Mouse (Mus musculus) intestine, postnatal 0 days (tissue): ENCODE data around the gene Usp29. TPM values are rescaled to one million over a fixed set of nuclear protein-coding genes. Genes with fewer than 3 reads are reported as not detected.

Source experiments
- ATAC-seq: fragments of 200-750 bp; cut with Nextera tagmentation; 2 replicates; pipeline ENCODE4 v1.8.0; 2017; ENCODE audit warnings: mild to moderate bottlenecking, moderate TSS enrichment, moderate library complexity
- H3K27ac ChIP-seq: fragments of 300-500 bp; sonication (generic); 2 replicates; pipeline ENCODE4 v1.5.1; 2014; ENCODE audit warnings: mild to moderate bottlenecking, low read depth, low read length, moderate library complexity
- H3K27me3 ChIP-seq: fragments of 300-500 bp; sonication (generic); replicated peaks from 2 replicates; pipeline ENCODE4 v1.6.1; 2014; ENCODE audit warnings: low read length, mixed read lengths; ENCODE audit not compliant: control insufficient read depth, insufficient read depth
- H3K36me3 ChIP-seq: fragments of 300-500 bp; sonication (generic); 2 replicates; pipeline ENCODE4 v1.6.1; 2014; ENCODE audit warnings: mild to moderate bottlenecking, moderate library complexity; ENCODE audit not compliant: control insufficient read depth, insufficient read depth
- H3K4me1 ChIP-seq: fragments of 300-500 bp; sonication (generic); replicated peaks from 2 replicates; pipeline ENCODE4 v1.6.1; 2014; ENCODE audit warnings: antibody characterized with exemption, low read length, mixed read lengths; ENCODE audit not compliant: control insufficient read depth, insufficient read depth
- H3K4me2 ChIP-seq: fragments of 300-500 bp; sonication (generic); replicated peaks from 2 replicates; pipeline ENCODE4 v1.6.1; 2014; ENCODE audit warnings: low read depth, mild to moderate bottlenecking, moderate library complexity
- H3K4me3 ChIP-seq: fragments of 300-500 bp; sonication (generic); 2 replicates; pipeline ENCODE4 v1.5.1; 2014; ENCODE audit warnings: low read depth, low read length
- H3K9ac ChIP-seq: fragments of 300-500 bp; sonication (generic); 2 replicates; pipeline ENCODE4 v1.6.1; 2014; ENCODE audit warnings: mild to moderate bottlenecking, low read depth, low read length
- H3K9me3 ChIP-seq: fragments of 300-500 bp; sonication (generic); 2 replicates; pipeline ENCODE4 v1.6.1; 2016; ENCODE audit warnings: mixed run types; ENCODE audit not compliant: control insufficient read depth
- CTCF ChIP-seq: sonication (generic); IDR thresholded peaks from 2 replicates; pipeline ENCODE4 v1.5.1; 2016; ENCODE audit warnings: low read depth, mild to moderate bottlenecking, control low read depth, antibody characterized with exemption, moderate library complexity
- WGBS: fragments of 180-500 bp; shearing (Covaris S2); extraction: QIAGEN DNeasy Blood & Tissue Kit; methylation state at CpG from one replicate; pipeline ENCODE4 v1.1.7; 2014; 5-methylcytosine and 5-hydroxymethylcytosine counted together
- polyA plus RNA-seq: library from polyadenylated mRNA; unstranded; fragments of >200 nt; fragmentation: Nextera tagmentation; extraction: Ambion mirVana; gene quantifications from 2 replicates; pipeline ENCODE4 v1.2.1, GENCODE M21; 2015

Usp29 gene
- polyA plus RNA-seq, 1 experiment from 2014 or later = 0.68 TPM

DNA sequence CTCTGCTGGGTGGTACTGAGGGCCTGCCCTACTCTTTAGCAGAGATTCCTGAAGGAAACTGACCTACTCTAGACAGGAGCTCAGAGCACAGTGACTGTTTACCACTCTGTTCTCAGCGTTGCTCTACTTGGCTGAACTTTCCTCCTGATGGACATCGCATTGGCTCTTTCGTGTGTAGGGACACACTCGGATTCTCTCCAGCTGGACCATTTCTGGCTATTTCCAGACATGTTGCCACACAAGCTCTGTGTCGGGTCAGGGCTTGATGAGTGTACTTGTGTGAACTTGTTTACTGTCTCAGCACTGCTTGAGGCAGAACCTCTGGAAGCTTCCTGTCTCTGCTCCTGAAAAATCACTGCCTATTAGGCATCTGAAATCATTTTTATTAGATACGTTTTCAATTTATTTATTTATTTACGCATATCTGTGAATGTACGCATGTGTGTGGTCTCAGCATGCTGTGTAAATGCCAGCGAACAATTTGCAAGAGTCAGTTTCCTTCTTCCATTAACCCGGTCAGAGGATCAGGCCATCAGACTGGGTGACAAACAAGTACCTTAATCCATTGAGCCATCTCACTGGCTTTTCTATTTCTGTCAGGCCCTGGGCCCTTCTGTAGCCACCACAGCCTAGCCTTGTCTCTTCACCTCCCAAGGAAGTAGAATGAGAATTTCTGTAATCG lies 95.7 kb downstream of the Usp29 start:
- no peak overlapping the region for H3K4me2 ChIP-seq
- H3K9ac ChIP-seq = no peak overlapping the region
- peak overlapping the region; percentile 46; the same call in 1 of the 2 replicates for H3K27ac ChIP-seq
- TF ChIP-seq CTCF = no peak
- H3K4me1 ChIP-seq = no peaks in the 10 kb centered on the region
- 62% methylated on average over 11 of the region's 11 CpGs for WGBS
- ATAC-seq = 0 out of 2 replicates have a peak, but pooled peaks have one; percentile 25
- no peaks in the 10 kb centered on the region for H3K36me3 ChIP-seq
- no peak overlapping the region for H3K4me3 ChIP-seq
- H3K27me3 ChIP-seq = no peaks in the 10 kb centered on the region
- H3K9me3 ChIP-seq = no peaks in the 10 kb centered on the region

DNA sequence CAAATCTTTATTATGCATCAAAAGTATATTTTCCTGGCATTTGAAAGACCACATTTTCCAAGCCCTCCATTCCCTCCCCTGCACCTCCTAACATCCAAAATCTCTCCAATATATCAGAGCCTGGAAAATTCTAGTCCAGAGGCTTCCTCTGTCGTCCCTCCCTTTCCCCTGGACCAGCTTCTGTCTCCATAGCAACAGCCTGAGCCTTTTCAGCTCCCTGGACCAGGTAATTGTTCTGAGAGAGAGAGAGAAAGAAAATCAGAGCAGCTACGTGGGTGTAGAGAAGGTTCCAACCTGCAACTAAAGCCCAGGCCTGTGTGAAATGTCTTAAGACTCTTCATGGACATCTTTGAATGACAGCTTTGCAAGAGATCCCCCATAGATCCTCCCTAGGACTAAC lies 98.8 kb downstream of the Usp29 start:
- Histone ChIP-seq H3K9ac (no peak overlapping the region), H3K4me2 (no peak overlapping the region), H3K4me3 (no peak overlapping the region), H3K4me1 (no peaks in the 10 kb centered on the region), H3K9me3 (no peaks in the 10 kb centered on the region), H3K36me3 (no peaks in the 10 kb centered on the region), H3K27ac (no peak overlapping the region), H3K27me3 (no peaks in the 10 kb centered on the region)
- WGBS = 45% methylated on average over 2 of the region's 2 CpGs
- no peak for TF ChIP-seq CTCF
- ATAC-seq = no peak

DNA sequence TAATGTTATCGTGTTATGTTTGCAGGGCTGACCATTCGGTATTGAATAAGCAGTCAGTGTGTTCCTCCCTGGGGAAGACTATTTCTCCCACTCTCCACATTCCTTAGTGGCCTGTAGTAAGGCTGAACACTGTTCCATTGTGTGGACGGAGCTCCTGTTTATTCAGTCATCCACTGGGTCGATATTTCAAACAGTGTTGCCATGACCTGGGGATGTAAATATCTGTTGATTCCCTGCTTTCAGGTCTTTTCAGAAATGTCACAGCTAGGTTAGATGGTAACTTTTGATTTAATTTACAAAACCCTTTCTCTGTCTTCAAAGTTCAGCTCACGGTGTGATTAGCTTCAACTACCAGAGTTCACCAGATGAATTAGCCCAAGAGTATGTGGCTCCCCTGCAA lies 104.6 kb downstream of the Usp29 start:
- no peaks in the 10 kb centered on the region for H3K4me1 ChIP-seq
- H3K27me3 ChIP-seq = no peaks in the 10 kb centered on the region
- ATAC-seq = no peak
- no peak overlapping the region for H3K4me2 ChIP-seq
- H3K9ac ChIP-seq = no peak overlapping the region
- H3K9me3 ChIP-seq = no peaks in the 10 kb centered on the region
- no peak for TF ChIP-seq CTCF
- H3K4me3 ChIP-seq = no peak overlapping the region
- H3K27ac ChIP-seq = no peak overlapping the region
- 32% methylated on average over 5 of the region's 5 CpGs for WGBS
- H3K36me3 ChIP-seq = no peaks in the 10 kb centered on the region

- no peaks in the 10 kb centered on the region for H3K4me1 ChIP-seq
- no peak for TF ChIP-seq CTCF
- H3K9me3 ChIP-seq = no peaks in the 10 kb centered on the region
- 26% methylated on average over 5 of the region's 5 CpGs for WGBS
- no peaks in the 10 kb centered on the region for H3K27me3 ChIP-seq
- no peak overlapping the region for H3K27ac ChIP-seq
- no peak overlapping the region for H3K4me2 ChIP-seq
- no peak for ATAC-seq
- H3K4me3 ChIP-seq = no peak overlapping the region
- no peak overlapping the region for H3K9ac ChIP-seq
- H3K36me3 ChIP-seq = no peaks in the 10 kb centered on the region
These were observed 105.0 kb downstream of the Usp29 start for GRCm38 (mm10) chr7:6835351-6835750.

GRCm38 (mm10) chr7:6837297-6837925 lies 107.0 kb downstream of the Usp29 start:
- WGBS = 36% methylated on average over 3 of the region's 3 CpGs
- ATAC-seq = no peak
- Histone ChIP-seq H3K4me2 (no peak overlapping the region), H3K9me3 (no peaks in the 10 kb centered on the region), H3K27ac (no peak overlapping the region), H3K4me3 (no peak overlapping the region), H3K36me3 (no peaks in the 10 kb centered on the region), H3K27me3 (no peaks in the 10 kb centered on the region), H3K9ac (no peak overlapping the region), H3K4me1 (no peaks in the 10 kb centered on the region)
- TF ChIP-seq CTCF = no peak

- Histone ChIP-seq H3K4me3 (no peak overlapping the region), H3K4me1 (no peaks in the 10 kb centered on the region), H3K36me3 (no peaks in the 10 kb centered on the region), H3K9me3 (no peaks in the 10 kb centered on the region), H3K4me2 (no peak overlapping the region), H3K9ac (no peak overlapping the region), H3K27ac (no peak overlapping the region), H3K27me3 (no peaks in the 10 kb centered on the region)
- TF ChIP-seq CTCF = no peak
- ATAC-seq = peak; percentile 77
- WGBS = 29% methylated on average over 9 of the region's 9 CpGs
These were observed 107.7 kb downstream of the Usp29 start for GRCm38 (mm10) chr7:6837926-6838554.
